Mouse (Mus musculus) C3H10T1/2 (cell line): ENCODE measurements around the gene Flnc. TPM values are rescaled to one million over a fixed set of nuclear protein-coding genes. Genes with fewer than 3 reads are reported as not detected.

Experiments used
- polyA plus RNA-seq, 2 experiments: library from polyadenylated mRNA; unstranded; fragments of >200 nt; fragmentation: generic; extraction: Trizol; gene quantifications; one replicate each; pipeline ENCODE4 v1.2.1; 2012; ENCODE audit warnings: missing spikeins in 2 of 2

The Flnc gene
- 10 to 100 TPM; 21.0 to 78.7 TPM for polyA plus RNA-seq

DNA sequence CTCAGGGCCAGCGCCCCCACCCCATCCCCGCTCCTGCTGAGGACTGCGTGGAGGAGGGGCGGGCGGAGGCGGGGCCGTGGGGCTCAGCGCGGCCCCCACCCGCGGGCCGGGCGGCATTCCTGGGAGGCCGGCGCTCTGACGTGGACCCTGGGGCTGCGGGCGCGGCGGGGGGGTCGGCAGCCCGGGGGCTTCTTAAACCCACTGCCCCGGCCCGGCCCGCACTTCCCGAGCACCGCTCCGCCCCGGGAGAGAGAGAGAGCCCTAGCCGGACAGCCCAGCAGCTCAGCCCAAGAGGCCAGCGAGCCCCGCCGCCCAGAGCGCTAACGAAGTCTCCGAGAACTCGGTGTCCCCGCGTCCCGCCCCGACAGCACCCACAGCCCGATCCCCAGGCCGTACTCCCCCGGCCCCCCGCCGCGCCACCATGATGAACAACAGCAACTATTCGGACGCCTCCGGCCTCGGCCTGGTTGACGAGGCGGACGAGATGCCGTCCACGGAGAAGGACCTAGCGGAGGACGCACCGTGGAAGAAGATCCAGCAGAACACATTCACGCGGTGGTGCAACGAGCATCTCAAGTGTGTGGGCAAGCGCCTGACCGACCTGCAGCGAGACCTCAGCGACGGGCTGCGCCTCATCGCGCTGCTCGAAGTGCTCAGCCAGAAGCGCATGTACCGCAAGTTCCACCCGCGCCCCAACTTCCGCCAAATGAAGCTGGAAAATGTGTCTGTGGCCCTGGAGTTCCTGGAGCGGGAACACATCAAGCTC lies at the start of gene Flnc:
TSS of gene Flnc (plus strand) at position 219 of the 766 bp plus-strand sequence.

DNA sequence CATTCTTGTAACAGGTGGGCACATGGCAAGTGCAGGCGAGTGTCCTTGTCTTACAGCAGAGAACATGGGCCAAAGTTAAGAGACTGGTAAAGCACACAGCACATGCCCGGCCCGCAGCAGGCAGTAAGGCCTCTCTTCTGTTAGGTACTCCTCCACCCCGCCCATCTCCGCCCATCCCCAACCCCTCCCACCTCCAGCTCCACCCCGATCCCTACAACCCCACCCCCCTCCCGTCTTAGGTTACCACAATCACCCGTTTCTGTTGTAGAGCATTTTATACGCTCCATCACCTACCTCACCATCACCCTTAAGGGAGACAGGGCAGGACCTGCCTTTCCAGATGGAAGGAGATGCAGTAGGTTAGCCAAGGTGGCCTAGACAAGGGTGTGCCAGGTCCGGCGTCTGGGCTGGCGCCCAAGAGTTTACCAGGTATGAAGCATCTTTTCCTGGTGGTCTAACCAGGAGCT lies 45.0 kb upstream of the Flnc start, which contains the start of gene Opn1sw:
TSS of gene Opn1sw (minus strand) at position 417 of the 467 bp plus-strand sequence.

DNA sequence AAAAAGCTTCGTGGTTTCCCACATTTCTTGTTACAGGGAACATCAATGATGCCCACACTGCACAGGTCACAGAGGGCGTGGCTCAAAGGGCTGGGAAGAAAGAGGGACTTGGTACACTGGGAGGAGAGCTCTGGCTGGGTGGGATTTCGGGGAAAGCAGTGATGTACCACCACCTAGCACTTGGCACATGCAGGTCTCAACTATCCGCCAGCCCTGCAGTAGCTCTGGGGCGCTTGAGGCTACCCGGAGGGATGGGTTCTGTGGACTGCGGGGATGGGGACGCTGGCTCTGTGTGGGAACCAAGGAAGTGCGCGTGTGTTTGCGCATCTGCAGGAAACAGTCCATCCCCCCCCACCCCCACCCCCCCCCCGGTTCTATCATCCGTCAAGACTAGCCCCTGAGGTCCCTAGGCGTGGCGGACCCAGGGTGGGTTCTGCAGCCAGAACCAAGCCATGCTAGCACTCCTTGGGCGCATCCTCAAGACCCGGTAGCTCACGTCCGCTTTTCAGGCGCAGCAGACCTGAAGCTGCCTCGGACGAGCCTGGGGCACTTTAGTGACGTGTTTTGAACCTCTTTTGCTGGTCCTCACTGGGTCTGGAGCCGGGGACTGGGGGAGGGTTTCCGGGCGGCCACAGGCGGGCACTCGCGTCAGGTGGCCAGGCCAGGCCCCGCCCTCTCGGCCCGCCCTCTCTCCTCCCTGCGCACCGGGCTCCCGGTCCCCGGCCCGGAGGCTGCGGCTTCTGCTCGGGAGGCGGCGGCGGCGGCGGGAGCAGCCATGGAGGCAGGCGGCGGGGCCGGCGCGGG lies 36.9 kb upstream of the Flnc start, which contains the start of gene Ccdc136:
TSS of gene Ccdc136 (plus strand) at position 400 of the 804 bp plus-strand sequence.

DNA sequence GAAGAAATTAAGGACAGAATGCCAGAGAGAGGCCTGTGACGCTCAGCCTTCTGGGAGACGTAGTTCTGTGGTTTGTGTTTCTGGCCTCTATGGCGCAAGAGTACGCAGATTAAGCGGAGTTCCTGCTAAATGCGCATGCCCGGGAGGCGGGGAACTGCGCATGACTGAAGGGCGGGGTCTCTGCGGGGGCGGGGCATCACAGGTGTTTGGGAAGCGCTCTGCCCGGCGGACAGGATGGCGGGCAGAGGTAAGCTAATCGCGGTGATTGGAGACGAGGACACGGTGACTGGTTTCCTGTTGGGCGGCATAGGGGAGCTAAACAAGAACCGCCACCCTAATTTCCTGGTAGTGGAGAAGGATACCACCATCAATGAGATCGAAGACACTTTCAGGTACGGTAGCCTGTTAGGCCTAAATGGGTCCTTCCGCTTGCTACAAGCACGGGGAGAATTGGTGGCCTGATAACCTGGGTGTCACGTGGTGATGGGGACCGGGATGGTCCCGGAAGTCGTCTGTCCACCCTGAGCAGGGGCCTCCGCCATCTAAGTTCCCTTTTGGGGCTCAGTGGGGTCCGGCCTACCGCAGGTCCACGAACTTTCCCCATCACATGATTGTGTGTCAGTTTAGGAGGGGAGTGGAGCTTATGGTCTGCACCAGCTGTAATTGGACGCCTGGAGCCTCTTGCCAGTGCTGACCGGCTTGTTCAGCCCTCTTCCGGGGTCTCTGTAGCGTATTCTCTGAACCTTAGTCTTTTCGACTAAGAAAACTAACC lies 34.7 kb downstream of the Flnc start, which contains the start of gene Atp6v1f:
TSS of gene Atp6v1f (plus strand) at position 136 of the 772 bp plus-strand sequence.

DNA sequence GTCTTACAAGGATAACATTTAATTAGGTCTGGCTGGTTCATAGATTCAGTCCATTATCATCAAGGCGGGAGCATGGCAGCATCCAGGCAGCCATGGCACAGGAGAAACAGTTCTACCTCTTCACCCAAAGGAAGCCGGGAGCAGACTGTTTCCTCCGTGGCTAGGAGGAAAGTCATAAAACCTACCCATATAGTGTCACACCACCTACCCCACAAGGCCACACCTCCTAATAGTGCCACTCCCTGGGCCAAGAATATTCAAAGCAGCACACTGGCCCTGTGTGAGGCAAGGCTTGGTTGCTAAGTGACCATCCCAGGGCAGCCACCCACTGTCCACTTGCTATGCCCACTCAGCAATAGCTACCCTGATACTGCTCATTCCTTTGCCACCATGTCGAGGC lies 38.1 kb downstream of the Flnc start, which contains the start of gene Atp6v1fnb:
TSS of gene Atp6v1fnb (plus strand) at position 301 of the 400 bp plus-strand sequence.

DNA sequence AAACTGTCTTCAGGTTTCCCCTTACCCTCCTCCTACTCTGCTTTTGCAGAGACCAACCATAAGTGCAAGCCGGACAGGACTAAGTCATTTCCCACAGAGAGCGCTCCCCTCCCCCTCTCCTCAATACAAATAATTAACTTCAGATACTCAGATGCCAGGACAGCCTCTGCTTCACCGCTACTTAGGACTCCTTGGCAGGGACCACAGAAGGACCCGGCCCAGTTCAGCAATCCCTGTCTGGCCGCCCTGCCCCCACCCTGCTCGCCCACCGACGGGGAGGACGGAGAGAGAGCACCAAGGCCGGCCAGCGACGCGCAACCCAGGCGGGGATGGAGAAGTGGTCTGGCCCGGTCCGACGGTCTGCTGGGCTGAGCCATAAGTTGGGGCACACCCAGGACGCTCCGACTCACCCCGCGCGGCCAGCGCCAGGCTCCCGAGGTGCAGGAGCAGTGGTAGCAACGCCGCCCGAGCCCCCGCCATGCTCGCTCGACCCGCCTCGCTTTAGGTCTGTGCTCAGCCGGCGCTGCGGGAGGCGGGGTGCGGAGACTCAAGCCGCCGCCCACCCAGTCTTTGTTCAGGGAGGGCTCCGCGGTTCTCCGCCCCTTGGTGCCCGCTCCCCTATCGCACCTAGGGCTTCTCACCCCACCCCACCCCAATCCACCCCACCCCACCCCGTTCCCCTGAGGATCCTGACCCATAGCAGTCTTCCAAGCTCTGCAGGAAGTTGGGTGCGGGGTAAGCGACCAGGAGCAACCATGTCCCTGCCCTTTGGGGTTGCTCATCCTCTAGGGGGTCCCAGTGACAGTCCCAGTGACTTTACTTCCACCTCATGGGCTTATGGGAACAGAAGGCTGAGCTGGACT lies 74.6 kb downstream of the Flnc start, which contains the start of gene Kcp:
TSS of gene Kcp (minus strand) at position 506 of the 863 bp plus-strand sequence.

Other genes starting within 250 kb of the Flnc start
- 10 to 100 TPM; 26.5 to 46.7 TPM for gene Impdh1, start 216.9 kb upstream of the Flnc start, polyA plus RNA-seq
- gene Hilpda, start 160.8 kb upstream of the Flnc start, polyA plus RNA-seq, result 10 to 100 TPM; 12.3 to 17.6 TPM
- under 1 TPM; 0.57 to 0.96 TPM for gene Fam71f2, start 153.7 kb upstream of the Flnc start, polyA plus RNA-seq
- gene Fam71f1, start 114.1 kb upstream of the Flnc start, polyA plus RNA-seq, result under 1 TPM; 0.70 to 0.89 TPM
- 100 to 1,000 TPM in 1 of 2 experiments, 10 to 100 TPM in 1; 16.2 to 300 TPM for gene Calu, start 85.2 kb upstream of the Flnc start, polyA plus RNA-seq
- 1 to 10 TPM in 1 of 2 experiments, under 1 TPM in 1; 0.35 to 2.2 TPM for gene Opn1sw, start 44.8 kb upstream of the Flnc start, polyA plus RNA-seq
- 10 to 100 TPM in 1 of 2 experiments, 1 to 10 TPM in 1; 9.7 to 26.6 TPM for gene Ccdc136, start 36.9 kb upstream of the Flnc start, polyA plus RNA-seq
- 100 to 1,000 TPM; 152 to 287 TPM for gene Atp6v1f, start 34.5 kb downstream of the Flnc start, polyA plus RNA-seq
- not detected for gene Atp6v1fnb, start 38.2 kb downstream of the Flnc start, polyA plus RNA-seq
- gene Kcp, start 74.7 kb downstream of the Flnc start, polyA plus RNA-seq, result under 1 TPM; 0.06 to 0.08 TPM
- under 1 TPM; 0.11 to 0.18 TPM for gene Irf5, start 93.4 kb downstream of the Flnc start, polyA plus RNA-seq
- 10 to 100 TPM in 1 of 2 experiments, 1 to 10 TPM in 1; 8.4 to 29.8 TPM for gene Tnpo3, start 176.6 kb downstream of the Flnc start, polyA plus RNA-seq